Mouse (Mus musculus) lung, postnatal 0 days (tissue): Measurements from ENCODE around the gene Hmgn2. TPM values are rescaled to one million over a fixed set of nuclear protein-coding genes. Genes with fewer than 3 reads are reported as not detected.
"Not testable (repeated sequence)": the region's sequence is repeated elsewhere in the genome, so short reads cannot be mapped to it uniquely, and the experiment has no call there.

Source experiments
- ATAC-seq: fragments of 200-750 bp; cut with Nextera tagmentation; 2 replicates; pipeline ENCODE4 v1.8.0; 2017; ENCODE audit warnings: moderate library complexity
- DNase-seq: peaks from one replicate; pipeline ENCODE4 v3.0.0-alpha.2; 2016; ENCODE audit warnings: low spot score
- H3K27ac ChIP-seq: fragments of 300-500 bp; sonication (generic); 2 replicates; pipeline ENCODE4 v1.5.1; 2014; ENCODE audit warnings: antibody characterized with exemption, mild to moderate bottlenecking, low read length, mixed read lengths
- H3K27me3 ChIP-seq: fragments of 300-500 bp; sonication (generic); replicated peaks from 2 replicates; pipeline ENCODE4 v1.6.1; 2014; ENCODE audit warnings: low read length, mixed read lengths; ENCODE audit not compliant: insufficient read depth
- H3K36me3 ChIP-seq: fragments of 300-500 bp; sonication (generic); 2 replicates; pipeline ENCODE4 v1.6.1; 2014; ENCODE audit warnings: low read length, mixed read lengths; ENCODE audit not compliant: insufficient read depth
- H3K4me1 ChIP-seq: fragments of 300-500 bp; sonication (generic); 2 replicates; pipeline ENCODE4 v1.6.1; 2014; ENCODE audit warnings: antibody characterized with exemption, low read depth, low read length, mixed read lengths; ENCODE audit not compliant: insufficient read depth
- H3K4me2 ChIP-seq: fragments of 300-500 bp; sonication (generic); replicated peaks from 2 replicates; pipeline ENCODE4 v1.6.1; 2014; ENCODE audit warnings: low read depth, mild to moderate bottlenecking, low read length, moderate library complexity, mixed read lengths
- H3K4me3 ChIP-seq: fragments of 300-500 bp; sonication (generic); 2 replicates; pipeline ENCODE4 v1.5.1; 2014; ENCODE audit warnings: low read depth, low read length
- H3K9ac ChIP-seq: fragments of 300-500 bp; sonication (generic); replicated peaks from 2 replicates; pipeline ENCODE4 v1.6.1; 2014; ENCODE audit warnings: low read depth, mild to moderate bottlenecking
- H3K9me3 ChIP-seq: fragments of 300-500 bp; sonication (generic); 2 replicates; pipeline ENCODE4 v1.6.1; 2016; ENCODE audit warnings: low read length, mixed read lengths
- CTCF ChIP-seq: IDR thresholded peaks from 2 replicates; pipeline ENCODE4 v1.5.1; 2016; ENCODE audit warnings: antibody characterized with exemption, mild to moderate bottlenecking
- EP300 ChIP-seq: IDR thresholded peaks from 2 replicates; pipeline ENCODE4 v1.6.1; 2016; ENCODE audit warnings: antibody characterized with exemption, mild to moderate bottlenecking, control low read depth
- WGBS: fragments of 180-500 bp; shearing (Covaris S2); extraction: QIAGEN DNeasy Blood & Tissue Kit; methylation state at CpG from one replicate; pipeline ENCODE4 v1.1.7; 2014; 5-methylcytosine and 5-hydroxymethylcytosine counted together
- polyA plus RNA-seq: library from polyadenylated mRNA; unstranded; fragments of >200 nt; fragmentation: Nextera tagmentation; extraction: Ambion mirVana; gene quantifications from 2 replicates; pipeline ENCODE4 v1.2.1, GENCODE M21; 2015

The Hmgn2 gene
- polyA plus RNA-seq, 1 experiment from 2014 or later = 456 TPM

DNA sequence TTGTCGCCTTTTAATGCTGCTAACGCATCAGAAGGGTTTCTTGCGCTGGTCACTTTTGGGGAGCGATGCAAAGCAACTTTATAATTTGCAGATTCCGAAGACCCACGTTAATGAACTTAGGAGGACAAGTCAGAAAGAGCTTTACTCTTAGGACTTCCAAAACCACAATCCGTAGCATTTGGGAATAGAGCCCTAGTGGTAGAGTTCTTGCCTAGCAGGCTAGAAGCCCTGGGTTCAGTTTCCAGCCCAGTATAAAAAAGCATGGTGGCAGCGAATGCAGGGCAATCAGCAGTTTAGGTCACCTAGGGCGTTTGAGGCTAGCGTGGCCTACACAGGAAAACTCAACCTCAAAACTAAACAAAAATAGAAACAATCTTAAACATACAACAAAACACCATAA is 33.3 kb upstream of the Hmgn2 start:
- WGBS = 46% methylated on average over 10 of the region's 10 CpGs

DNA sequence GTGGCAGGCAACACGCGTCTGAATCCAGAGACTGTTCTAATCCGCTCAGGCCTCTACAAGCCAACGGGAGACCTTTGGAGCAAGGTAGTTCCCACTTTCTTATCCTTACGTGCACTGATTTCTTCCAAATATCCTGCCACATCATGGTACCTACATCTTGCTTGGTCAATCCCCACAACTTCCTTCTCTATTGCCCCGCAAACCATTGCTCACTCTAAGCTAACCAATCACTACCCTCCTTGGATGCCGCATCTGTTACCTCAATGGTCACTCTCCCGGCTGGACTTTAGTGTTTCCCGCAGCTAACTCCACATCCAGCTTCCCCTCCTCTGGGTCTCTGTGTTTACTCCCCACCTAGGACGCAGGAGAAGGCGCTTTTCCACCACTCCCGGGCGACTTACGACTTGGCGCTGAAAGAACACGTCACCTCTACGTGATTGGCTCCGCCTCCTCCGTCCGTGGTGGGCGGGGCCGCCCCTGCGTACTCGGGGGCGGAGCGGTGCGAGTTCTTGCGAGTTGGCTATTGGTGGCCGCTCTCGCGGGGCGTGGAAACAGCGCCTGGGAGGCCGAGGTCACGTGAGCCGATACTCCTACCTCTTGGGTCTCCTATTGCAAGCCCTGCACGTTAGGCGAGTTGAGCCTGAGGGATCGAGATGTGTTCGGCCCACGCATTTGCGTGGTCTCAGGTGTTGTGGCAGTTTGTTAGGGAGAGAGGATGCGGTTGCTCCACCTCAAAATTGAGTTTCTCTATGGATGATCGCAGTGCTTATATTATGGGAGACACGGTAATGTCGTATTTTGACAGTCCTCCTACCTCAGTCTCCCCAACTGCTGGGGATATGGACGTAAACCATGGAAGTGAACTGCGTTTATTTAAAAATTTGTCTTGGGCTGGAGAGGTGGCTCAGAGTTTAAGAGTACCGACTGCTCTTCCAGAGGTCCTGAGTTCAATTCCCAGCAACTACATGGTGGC is 32.3 kb upstream of the Hmgn2 start, which contains the start of gene Dhdds:
Gene Dhdds, minus strand, starts transcription at position 453 of the 973 bp plus-strand sequence.
- TF ChIP-seq CTCF (no peak), EP300 (no peak)
- 1% methylated on average over 49 of the region's 49 CpGs for WGBS
- Histone ChIP-seq H3K4me1 (no peaks in the 10 kb centered on the region), H3K36me3 (no peaks in the 10 kb centered on the region; the same call in 1 of the 2 replicates), H3K9me3 (no peaks in the 10 kb centered on the region), H3K4me3 (peak within 1 kb of the TSS; percentile 57), H3K9ac (peak within 1 kb of the TSS; percentile 57), H3K27me3 (no peaks in the 10 kb centered on the region), H3K27ac (0 out of 2 replicates have a peak within 1 kb of the TSS, but pooled peaks have one; percentile 20), H3K4me2 (peak within 1 kb of the TSS; percentile 56)
- DNase-seq (peak; percentile 98), ATAC-seq (peak; percentile 99)

More for the DNA sequence above, 33.3 kb upstream of the Hmgn2 start:
- no peak for ATAC-seq
- TF ChIP-seq CTCF = 0 out of 2 replicates have a peak, but pooled peaks have one; percentile 16
- TF ChIP-seq EP300 = no peak
- Histone ChIP-seq H3K9ac (no peak overlapping the region), H3K4me3 (no peak overlapping the region), H3K36me3 (no peaks in the 10 kb centered on the region), H3K9me3 (no peaks in the 10 kb centered on the region), H3K4me2 (no peak overlapping the region), H3K4me1 (no peaks in the 10 kb centered on the region), H3K27me3 (no peaks in the 10 kb centered on the region), H3K27ac (no peak overlapping the region)
- no peak for DNase-seq

DNA sequence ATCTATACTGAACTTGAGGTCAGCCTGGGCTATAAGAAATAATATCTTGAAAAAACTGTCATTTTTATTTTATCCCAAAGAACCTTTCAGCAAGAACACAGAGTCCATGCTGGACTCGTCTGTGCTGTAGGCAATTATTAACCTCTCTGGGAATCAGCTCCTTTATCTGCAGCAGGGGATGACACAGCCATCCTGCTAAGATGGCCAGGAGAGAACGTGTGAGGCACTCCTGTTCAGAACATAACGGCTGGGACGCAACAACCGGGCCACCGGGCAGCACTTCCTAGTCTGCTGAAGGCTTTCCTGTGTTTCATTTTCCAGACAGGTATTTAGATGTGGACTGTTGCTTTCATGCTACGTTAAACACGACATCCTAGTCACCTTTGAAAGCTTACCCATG is 26.2 kb upstream of the Hmgn2 start:
- Histone ChIP-seq H3K27ac (no peak overlapping the region), H3K36me3 (peaks cover 27% of the 10 kb centered on the region), H3K4me3 (no peak overlapping the region), H3K9me3 (no peaks in the 10 kb centered on the region), H3K4me1 (no peaks in the 10 kb centered on the region), H3K9ac (no peak overlapping the region), H3K4me2 (no peak overlapping the region), H3K27me3 (no peaks in the 10 kb centered on the region)
- DNase-seq (no peak), ATAC-seq (no peak)
- 85% methylated on average over 8 of the region's 8 CpGs for WGBS
- TF ChIP-seq CTCF = no peak
- TF ChIP-seq EP300 = no peak

DNA sequence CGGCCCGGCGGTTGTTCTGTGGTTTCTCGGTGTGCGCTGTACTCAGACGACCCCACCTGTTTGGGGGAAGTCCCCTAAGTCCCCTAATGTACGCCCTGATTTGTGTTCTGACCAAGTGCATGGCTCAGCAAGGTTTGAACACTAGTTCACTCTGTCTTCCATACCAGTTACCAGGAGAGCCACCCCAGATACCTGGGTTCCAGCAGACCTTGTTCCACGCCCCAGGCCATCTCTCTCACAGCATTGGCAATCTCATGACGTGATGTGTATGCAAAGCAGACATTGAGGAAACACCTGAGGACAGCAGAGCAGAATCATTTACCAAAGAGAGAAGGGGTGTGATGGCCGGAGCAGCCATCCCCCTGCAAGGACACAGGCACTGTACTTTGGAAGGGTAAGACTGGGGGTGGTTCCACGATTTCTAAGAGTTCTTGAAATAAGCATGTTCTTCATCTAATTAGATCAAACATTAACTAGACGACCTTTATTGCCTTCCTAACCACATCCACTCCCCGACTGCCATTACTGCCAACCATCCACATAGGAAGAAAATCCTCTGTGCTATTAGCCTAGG is 22.7 kb upstream of the Hmgn2 start:
- Histone ChIP-seq H3K36me3 (peaks cover 31% of the 10 kb centered on the region), H3K27me3 (no peaks in the 10 kb centered on the region), H3K27ac (no peak overlapping the region), H3K9ac (no peak overlapping the region), H3K9me3 (no peaks in the 10 kb centered on the region), H3K4me2 (no peak overlapping the region), H3K4me1 (no peaks in the 10 kb centered on the region), H3K4me3 (no peak overlapping the region)
- DNase-seq (no peak), ATAC-seq (no peak)
- TF ChIP-seq CTCF = no peak
- TF ChIP-seq EP300 = no peak
- WGBS = 84% methylated on average over 13 of the region's 13 CpGs

DNA sequence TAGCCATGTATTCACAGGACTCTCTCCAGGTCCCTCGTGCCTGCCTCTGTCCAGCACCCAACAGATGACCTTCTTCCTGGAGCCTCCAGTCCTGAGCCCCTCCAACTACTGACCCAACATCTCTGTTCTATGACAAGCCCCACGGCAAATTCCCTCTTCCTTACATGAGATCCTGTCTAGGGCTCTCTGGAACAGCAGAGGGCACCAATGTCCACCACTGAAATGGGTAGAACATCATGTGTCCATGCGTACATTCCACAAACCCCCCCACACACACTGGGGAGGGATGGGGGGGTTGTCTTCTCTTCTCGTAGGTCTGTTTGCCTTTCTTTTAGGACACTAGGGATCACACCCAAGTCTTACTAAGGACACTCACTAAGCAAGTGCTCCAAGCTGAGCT is 21.6 kb upstream of the Hmgn2 start:
- 60% methylated on average over 4 of the region's 4 CpGs for WGBS
- no peak overlapping the region for H3K4me3 ChIP-seq
- H3K9me3 ChIP-seq = no peaks in the 10 kb centered on the region
- no peak overlapping the region for H3K4me2 ChIP-seq
- DNase-seq (no peak), ATAC-seq (no peak)
- TF ChIP-seq EP300 (no peak), CTCF (peak; percentile 29; the same call in 1 of the 2 replicates)
- no peaks in the 10 kb centered on the region for H3K4me1 ChIP-seq
- no peak overlapping the region for H3K9ac ChIP-seq
- peaks cover 28% of the 10 kb centered on the region for H3K36me3 ChIP-seq
- no peak overlapping the region for H3K27ac ChIP-seq
- no peaks in the 10 kb centered on the region for H3K27me3 ChIP-seq

DNA sequence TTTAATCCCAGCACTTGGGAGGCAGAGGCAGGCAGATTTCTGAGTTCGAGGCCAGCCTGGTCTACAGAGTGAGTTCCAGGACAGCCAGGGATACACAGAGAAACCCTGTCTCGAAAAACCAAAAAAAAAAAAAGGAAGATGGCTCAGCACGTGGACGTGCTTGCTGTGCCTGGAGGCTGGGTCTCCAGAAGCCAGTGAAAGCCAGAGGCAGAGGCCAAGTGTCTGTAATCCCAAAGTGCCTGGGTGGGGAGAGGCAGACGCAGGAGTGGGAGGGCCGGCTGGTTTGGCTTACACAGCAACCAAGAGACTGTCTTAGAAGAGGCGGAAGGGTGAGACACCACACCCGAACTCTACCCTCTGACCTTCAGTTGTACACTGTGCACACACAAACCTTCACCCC is 19.8 kb upstream of the Hmgn2 start:
- not testable (repeated sequence) for DNase-seq, H3K9me3 ChIP-seq, H3K27ac ChIP-seq, H3K4me2 ChIP-seq, H3K4me1 ChIP-seq, H3K4me3 ChIP-seq, H3K27me3 ChIP-seq, H3K9ac ChIP-seq, ATAC-seq
- 89% methylated on average over 8 of the region's 8 CpGs for WGBS
- peaks cover 13% of the 10 kb centered on the region for H3K36me3 ChIP-seq
